25 mouse cellular contexts compared by ENCODE assay signal in genomic region chr2:91190501-91190900, GRCm38 (mm10). TPM values are rescaled to one million over a fixed set of nuclear protein-coding genes. Genes with fewer than 3 reads are reported as not detected.
A peak's percentile ranks its signal among the peaks of the same experiment; 100 is the strongest.
DNase-seq lines count a peak whose midpoint lies in the region; ATAC-seq and TF ChIP-seq lines count a peak whose summit lies in the region.
"Had no signal": no experiment of that assay in that cellular context is flagged by ENCODE, and none has a peak within 500 bp of the region (broad histone marks: within the 10 kb centered on the region; RNA-seq: fewer than 3 reads in every experiment).

No protein-coding gene starts in this region.

- no peak overlapping the region for H3K4me2 ChIP-seq in hindbrain, embryonic 16.5 days (ENCODE audit: low read length)
- no peak overlapping the region for H3K4me2 ChIP-seq in hindbrain, postnatal 0 days (ENCODE audit: low read depth, low read length)
- H3K4me2 ChIP-seq: embryonic facial prominence, embryonic 12.5 days; embryonic facial prominence, embryonic 15.5 days; forebrain, embryonic 15.5 days; heart, embryonic 12.5 days; heart, embryonic 15.5 days; hindbrain, embryonic 13.5 days had no signal

- no peaks in the 10 kb centered on the region for H3K9me3 ChIP-seq in hindbrain, embryonic 16.5 days (ENCODE audit: control insufficient read depth, low read length)
- no peaks in the 10 kb centered on the region for H3K9me3 ChIP-seq in hindbrain, postnatal 0 days (ENCODE audit: low read length)
- H3K9me3 ChIP-seq: embryonic facial prominence, embryonic 12.5 days; embryonic facial prominence, embryonic 15.5 days; forebrain, embryonic 15.5 days; G1E; heart, embryonic 12.5 days; heart, embryonic 15.5 days; hindbrain, embryonic 10.5 days; hindbrain, embryonic 13.5 days had no signal

- no peak overlapping the region for H3K4me3 ChIP-seq in hindbrain, embryonic 16.5 days (ENCODE audit: low read length)
- no peak overlapping the region for H3K4me3 ChIP-seq in hindbrain, postnatal 0 days (ENCODE audit: low read length)
- H3K4me3 ChIP-seq: embryonic facial prominence, embryonic 12.5 days; embryonic facial prominence, embryonic 15.5 days; forebrain, embryonic 15.5 days; heart, embryonic 12.5 days; heart, embryonic 15.5 days; hindbrain, embryonic 10.5 days; hindbrain, embryonic 13.5 days had no signal

- no peak overlapping the region for H3K9ac ChIP-seq in hindbrain, embryonic 16.5 days (ENCODE audit: low read depth, low read length)
- H3K9ac ChIP-seq in hindbrain, postnatal 0 days (replicated peaks; ENCODE audit: low read length) = no peak overlapping the region
- H3K9ac ChIP-seq: embryonic facial prominence, embryonic 12.5 days; embryonic facial prominence, embryonic 15.5 days; forebrain, embryonic 15.5 days; heart, embryonic 12.5 days; heart, embryonic 15.5 days; hindbrain, embryonic 13.5 days had no signal

- H3K27me3 ChIP-seq in hindbrain, embryonic 16.5 days (replicated peaks; ENCODE audit: control insufficient read depth, insufficient read depth, low read length) = no peaks in the 10 kb centered on the region
- no peaks in the 10 kb centered on the region for H3K27me3 ChIP-seq in hindbrain, postnatal 0 days (ENCODE audit: insufficient read depth, low read length)
- H3K27me3 ChIP-seq: embryonic facial prominence, embryonic 15.5 days; heart, embryonic 12.5 days; heart, embryonic 15.5 days; Patski had no signal

- 93% methylated on average over 16 of the region's 16 CpGs for WGBS in hindbrain, embryonic 16.5 days
- WGBS in hindbrain, postnatal 0 days = 82% methylated on average over 16 of the region's 16 CpGs

- no peaks in the 10 kb centered on the region; the same call in 1 of the 2 replicates for H3K4me1 ChIP-seq in hindbrain, embryonic 16.5 days (ENCODE audit: control insufficient read depth, insufficient read depth, low read depth, low read length)
- H3K4me1 ChIP-seq in hindbrain, postnatal 0 days (ENCODE audit: insufficient read depth, low read length) = no peaks in the 10 kb centered on the region

- no peaks in the 10 kb centered on the region for H3K36me3 ChIP-seq in hindbrain, embryonic 16.5 days (ENCODE audit: control insufficient read depth, insufficient read depth, low read length)
- H3K36me3 ChIP-seq in hindbrain, postnatal 0 days (ENCODE audit: insufficient read depth, low read length) = no peaks in the 10 kb centered on the region
- H3K36me3 ChIP-seq: embryonic facial prominence, embryonic 12.5 days; embryonic facial prominence, embryonic 15.5 days; forebrain, embryonic 15.5 days; G1E; heart, embryonic 12.5 days; heart, embryonic 15.5 days; hindbrain, embryonic 10.5 days; hindbrain, embryonic 13.5 days had no signal

- no peak for TF ChIP-seq CTCF in hindbrain, postnatal 0 days (IDR thresholded peaks at IDR 0.05; ENCODE audit: low read depth)

- H3K27ac ChIP-seq in hindbrain, embryonic 16.5 days (ENCODE audit: low read depth, low read length) = no peak overlapping the region
- no peak overlapping the region for H3K27ac ChIP-seq in hindbrain, postnatal 0 days
- H3K27ac ChIP-seq: embryonic facial prominence, embryonic 12.5 days; embryonic facial prominence, embryonic 15.5 days; forebrain, embryonic 15.5 days; heart, embryonic 15.5 days; hindbrain, embryonic 10.5 days; hindbrain, embryonic 13.5 days had no signal

- ATAC-seq in hindbrain, embryonic 16.5 days = peak; percentile 6; the same call in 1 of the 2 replicates
- no peak for ATAC-seq in hindbrain, postnatal 0 days
- ATAC-seq: forebrain, embryonic 15.5 days; Patski had no signal

- DNase-seq in hindbrain, postnatal 0 days (ENCODE audit: low spot score) = no peak
- DNase-seq in thymus, postnatal 0 days (ENCODE audit: low spot score) = peak; percentile 9
- no peak for DNase-seq in thymus, postnatal 14 days
- DNase-seq in ZHBTc4 (ENCODE audit: low read depth, low spot score) = peak; percentile 13
- DNase-seq in spleen, postnatal 14 days (ENCODE audit: low spot score in 2 of 2) = no peak
- DNase-seq: adrenal gland, adult 2 months; adrenal gland, postnatal 14 days; cerebellum, adult 11 months; cerebellum, adult 2 months; cerebellum, adult 9-11 months; cerebellum, postnatal 25 days; gastrocnemius, postnatal 10 days; gastrocnemius, postnatal 36 days; heart, postnatal 10 days; heart, postnatal 36 days had no signal

RNA-seq across cellular contexts. Expression of gene Madd, which starts 6.9 kb away (rescaled TPM):
- polyA plus RNA-seq in hindbrain, embryonic 16.5 days (2015; fragmentation: Nextera tagmentation; extraction: Ambion mirVana) = 49.9 and 56.3 TPM in 2 replicates
- 64.2 TPM in 2 replicates for total RNA-seq in hindbrain, postnatal 0 days (2014; rRNA removed)
- polyA plus RNA-seq in hindbrain, postnatal 0 days (2015; fragmentation: Nextera tagmentation; extraction: Ambion mirVana) = 31.3 and 32.7 TPM in 2 replicates
- 15.9 and 27.0 TPM in 2 replicates for polyA plus RNA-seq in thymus, postnatal 0 days (2015; fragmentation: Nextera tagmentation; extraction: Ambion mirVana)

RNA-seq across cellular contexts. Expression of gene Nr1h3, which starts 12.1 kb away (rescaled TPM):
- polyA plus RNA-seq in hindbrain, embryonic 16.5 days (2015; fragmentation: Nextera tagmentation; extraction: Ambion mirVana) = 2.6 and 3.1 TPM in 2 replicates
- total RNA-seq in hindbrain, postnatal 0 days (2014; rRNA removed) = 4.4 and 4.8 TPM in 2 replicates
- 2.5 and 2.7 TPM in 2 replicates for polyA plus RNA-seq in hindbrain, postnatal 0 days (2015; fragmentation: Nextera tagmentation; extraction: Ambion mirVana)
- 7.2 and 9.6 TPM in 2 replicates for polyA plus RNA-seq in thymus, postnatal 0 days (2015; fragmentation: Nextera tagmentation; extraction: Ambion mirVana)

RNA-seq across cellular contexts. Expression of gene Acp2, which starts 12.2 kb away (rescaled TPM):
- polyA plus RNA-seq in hindbrain, embryonic 16.5 days (2015; fragmentation: Nextera tagmentation; extraction: Ambion mirVana) = 38.6 and 43.2 TPM in 2 replicates
- 48.5 and 151 TPM in 2 replicates for total RNA-seq in hindbrain, postnatal 0 days (2014; rRNA removed)
- 30.3 and 30.9 TPM in 2 replicates for polyA plus RNA-seq in hindbrain, postnatal 0 days (2015; fragmentation: Nextera tagmentation; extraction: Ambion mirVana)
- 15.5 and 15.6 TPM in 2 replicates for polyA plus RNA-seq in thymus, postnatal 0 days (2015; fragmentation: Nextera tagmentation; extraction: Ambion mirVana)

RNA-seq across cellular contexts. Expression of gene Ddb2, which starts 46.3 kb away (rescaled TPM):
- polyA plus RNA-seq in hindbrain, embryonic 16.5 days (2015; fragmentation: Nextera tagmentation; extraction: Ambion mirVana) = 16.1 and 17.4 TPM in 2 replicates
- 7.6 and 11.3 TPM in 2 replicates for total RNA-seq in hindbrain, postnatal 0 days (2014; rRNA removed)
- 11.5 and 12.9 TPM in 2 replicates for polyA plus RNA-seq in hindbrain, postnatal 0 days (2015; fragmentation: Nextera tagmentation; extraction: Ambion mirVana)
- 33.7 and 35.8 TPM in 2 replicates for polyA plus RNA-seq in thymus, postnatal 0 days (2015; fragmentation: Nextera tagmentation; extraction: Ambion mirVana)

Comparison
In these comparisons a context has a peak if more than half of its experiments do, and no peak if none do; other contexts are left out.
1. DNase-seq: peak in thymus, postnatal 0 days (single experiment) and ZHBTc4 (single experiment); none in hindbrain, postnatal 0 days (single experiment), thymus, postnatal 14 days (single experiment) and spleen, postnatal 14 days (0 of 2).